Mouse (Mus musculus) subcutaneous adipose tissue, adult 2 months (tissue): ENCODE measurements around the gene C130026I21Rik. TPM values are rescaled to one million over a fixed set of nuclear protein-coding genes. Genes with fewer than 3 reads are reported as not detected.

Experiments used
- polyA plus RNA-seq: library from polyadenylated mRNA; depleted of rRNA; stranded (reverse); fragments of >200 nt; gene quantifications from 2 replicates; pipeline ENCODE4 v1.2.3, GENCODE M21; 2012; ENCODE audit warnings: low replicate concordance; rRNA removed

The C130026I21Rik gene
- polyA plus RNA-seq: 0.60 and 0.95 TPM in 2 replicates

GRCm38 (mm10) chr1:85270466-85270865, at the start of gene C130026I21Rik:
Gene C130026I21Rik (minus strand): TSS chr1:85270566.

GRCm38 (mm10) chr1:85109753-85110152, 160.6 kb downstream of the C130026I21Rik start, which contains the start of gene A530032D15Rik:
Gene A530032D15Rik (minus strand): TSS chr1:85109853.

GRCm38 (mm10) chr1:85099864-85100263, 170.5 kb downstream of the C130026I21Rik start, which contains the start of gene Gm10553:
Gene Gm10553 (plus strand): TSS chr1:85100164.

Other genes starting within 250 kb of the C130026I21Rik start
- not detected in 2 replicates for gene Gm10553, start 170.4 kb downstream of the C130026I21Rik start, polyA plus RNA-seq
- gene A530032D15Rik, start 160.7 kb downstream of the C130026I21Rik start, polyA plus RNA-seq: 0.27 and 0.36 TPM in 2 replicates